Mouse (Mus musculus): Measurements from ENCODE around the gene Npvf.

Gene Npvf

GRCm38 (mm10) chr6:50654356-50654755 is at the start of gene Npvf:
Gene Npvf (minus strand): TSS chr6:50654439.
- DNase-seq (ENCODE audit: low read depth): no peak

- no peak for DNase-seq (ENCODE audit: low read depth)
Observed at GRCm38 (mm10) chr6:50689121-50689815, 35.0 kb upstream of the Npvf start.

- no peak for DNase-seq (ENCODE audit: low read depth)
Observed at GRCm38 (mm10) chr6:50684646-50685415, 30.6 kb upstream of the Npvf start.

- DNase-seq (ENCODE audit: low read depth): no peak
Observed at GRCm38 (mm10) chr6:50681491-50681890, 27.3 kb upstream of the Npvf start.

GRCm38 (mm10) chr6:50680224-50681215 is 26.3 kb upstream of the Npvf start:
- DNase-seq (ENCODE audit: low read depth): no peak

GRCm38 (mm10) chr6:50679486-50679828 is 25.2 kb upstream of the Npvf start:
- DNase-seq (ENCODE audit: low read depth): no peak

GRCm38 (mm10) chr6:50678826-50679485 is 24.7 kb upstream of the Npvf start:
- DNase-seq (ENCODE audit: low read depth): peak; percentile 13

- no peak for DNase-seq (ENCODE audit: low read depth)
Observed at GRCm38 (mm10) chr6:50671191-50671590, 17.0 kb upstream of the Npvf start.

GRCm38 (mm10) chr6:50666937-50667336 is 12.7 kb upstream of the Npvf start:
- no peak for DNase-seq (ENCODE audit: low read depth)

GRCm38 (mm10) chr6:50665020-50665419 is 10.8 kb upstream of the Npvf start:
- no peak for DNase-seq (ENCODE audit: low read depth)

GRCm38 (mm10) chr6:50664193-50664592 is 10.0 kb upstream of the Npvf start:
- DNase-seq (ENCODE audit: low read depth): no peak

- no peak for DNase-seq (ENCODE audit: low read depth)
Observed at GRCm38 (mm10) chr6:50662925-50663583, 8.8 kb upstream of the Npvf start.

GRCm38 (mm10) chr6:50661729-50662128 is 7.5 kb upstream of the Npvf start:
- DNase-seq (ENCODE audit: low read depth): no peak

- DNase-seq (ENCODE audit: low read depth): no peak
Observed at GRCm38 (mm10) chr6:50658466-50658865, 4.2 kb upstream of the Npvf start.

- no peak for DNase-seq (ENCODE audit: low read depth)
Observed at GRCm38 (mm10) chr6:50658018-50658417, 3.8 kb upstream of the Npvf start.

- DNase-seq (ENCODE audit: low read depth): no peak
Observed at GRCm38 (mm10) chr6:50656426-50656825, 2.2 kb upstream of the Npvf start.

GRCm38 (mm10) chr6:50655925-50656324 is 1.7 kb upstream of the Npvf start:
- DNase-seq (ENCODE audit: low read depth): no peak

GRCm38 (mm10) chr6:50647656-50648055 is 6.6 kb downstream of the Npvf start:
- no peak for DNase-seq (ENCODE audit: low read depth)

GRCm38 (mm10) chr6:50646659-50647058 is 7.6 kb downstream of the Npvf start:
- no peak for DNase-seq (ENCODE audit: low read depth)

- DNase-seq (ENCODE audit: low read depth): no peak
Observed at GRCm38 (mm10) chr6:50644701-50645100, 9.5 kb downstream of the Npvf start.

GRCm38 (mm10) chr6:50641898-50642297 is 12.3 kb downstream of the Npvf start:
- no peak for DNase-seq (ENCODE audit: low read depth)
